Mouse (Mus musculus) myocyte (in vitro differentiated cells): ENCODE results near the gene Pcdh9.

Source experiments
- CEBPB ChIP-seq: IDR thresholded peaks from 2 replicates; pipeline ENCODE4 v1.6.1; 2011; ENCODE audit warnings: mild to moderate bottlenecking, moderate library complexity; ENCODE audit not compliant: poor library complexity, insufficient read depth, severe bottlenecking
- E2F4 ChIP-seq: IDR thresholded peaks from one replicate; pipeline ENCODE4 v1.6.1; 2011; ENCODE audit warnings: mild to moderate bottlenecking, control low read depth, moderate library complexity; ENCODE audit not compliant: insufficient read depth
- MAX ChIP-seq: IDR thresholded peaks from one replicate; pipeline ENCODE4 v1.6.1; 2011; ENCODE audit warnings: low read depth, mild to moderate bottlenecking, control low read depth
- MYOD1 ChIP-seq, 3 experiments: IDR thresholded peaks; one replicate each; pipeline ENCODE4 v1.6.1; 2011; ENCODE audit warnings: control low read depth in 2 of 3, low read depth in 2 of 3, mild to moderate bottlenecking in 2 of 3, moderate library complexity in 1 of 3; ENCODE audit not compliant: insufficient read length in 2 of 3, control insufficient read depth in 1 of 3
- MYOG ChIP-seq, 3 experiments: IDR thresholded peaks; one replicate each; pipeline ENCODE4 v1.6.1; 2011; ENCODE audit warnings: control low read depth in 2 of 3, low read depth in 2 of 3, mild to moderate bottlenecking in 2 of 3; ENCODE audit not compliant: insufficient read length in 2 of 3, control insufficient read depth in 1 of 3, insufficient read depth in 1 of 3
- POLR2A ChIP-seq: IDR thresholded peaks from one replicate; pipeline ENCODE4 v1.6.1; 2011; ENCODE audit warnings: low read depth, mild to moderate bottlenecking, control low read depth, moderate library complexity; ENCODE audit not compliant: insufficient read length
- POLR2AphosphoS2 ChIP-seq: IDR thresholded peaks from one replicate; pipeline ENCODE4 v1.6.1; 2011; ENCODE audit warnings: low read depth, control low read depth; ENCODE audit not compliant: insufficient read length
- REST ChIP-seq: IDR thresholded peaks from one replicate; pipeline ENCODE4 v1.6.1; 2011; ENCODE audit warnings: mild to moderate bottlenecking, control low read depth, moderate library complexity; ENCODE audit not compliant: insufficient read depth, insufficient read length
- SRF ChIP-seq: IDR thresholded peaks from one replicate; pipeline ENCODE4 v1.6.1; 2011; ENCODE audit warnings: low read depth; ENCODE audit not compliant: control insufficient read depth, insufficient read length
- TCF12 ChIP-seq: IDR thresholded peaks from one replicate; pipeline ENCODE4 v1.6.1; 2011; ENCODE audit warnings: mild to moderate bottlenecking, control low read depth; ENCODE audit not compliant: poor library complexity, insufficient read depth, severe bottlenecking
- TCF3 ChIP-seq: IDR thresholded peaks from one replicate; pipeline ENCODE4 v1.6.1; 2011; ENCODE audit warnings: low read depth, control low read depth; ENCODE audit not compliant: insufficient read length
- USF1 ChIP-seq: IDR thresholded peaks from one replicate; pipeline ENCODE4 v1.6.1; 2011; ENCODE audit warnings: low read depth, mild to moderate bottlenecking, control low read depth, moderate library complexity

DNA sequence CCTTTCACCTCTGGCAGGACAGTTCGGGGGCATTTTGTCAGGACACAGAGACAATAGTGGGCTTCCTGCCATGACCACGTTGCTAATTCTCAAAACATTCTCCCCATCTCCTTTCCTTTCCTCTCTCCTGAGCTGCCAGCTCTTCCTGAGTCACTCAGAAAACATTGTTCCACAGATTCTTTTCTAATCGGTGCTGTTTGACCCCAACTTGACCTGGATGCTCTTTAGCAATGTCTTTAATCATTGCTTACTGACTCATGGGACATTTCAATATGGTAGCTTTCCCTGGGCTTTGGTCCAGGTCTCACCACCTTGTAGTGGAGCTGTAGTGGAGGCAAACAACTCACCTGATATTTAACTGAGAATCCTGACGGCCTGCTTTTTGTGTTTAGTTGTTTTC lies 820.3 kb downstream of the Pcdh9 start:
- no peak for TF ChIP-seq TCF12
- TF ChIP-seq E2F4: no peak
- no peak for TF ChIP-seq POLR2A
- TF ChIP-seq MAX: no peak
- TF ChIP-seq TCF3: no peak
- TF ChIP-seq USF1: no peak
- TF ChIP-seq MYOG (IDR thresholded peaks at IDR 0.05; ENCODE audit: control insufficient read depth in 1 of 3, insufficient read depth in 1 of 3, insufficient read length in 2 of 3, low read depth in 2 of 3): no peak
- TF ChIP-seq POLR2AphosphoS2: no peak
- TF ChIP-seq CEBPB: no peak
- no peak for TF ChIP-seq REST
- TF ChIP-seq MYOD1 (IDR thresholded peaks at IDR 0.05; ENCODE audit: control insufficient read depth in 1 of 3, insufficient read length in 2 of 3, low read depth in 2 of 3): no peak
- no peak for TF ChIP-seq SRF
